Mouse (Mus musculus): ENCODE measurements around the gene Plekhg2.

GRCm38 (mm10) chr7:28321974-28322720, 50.3 kb downstream of the Plekhg2 start:
- TF ChIP-seq CTCF (IDR thresholded peaks at IDR 0.05; ENCODE audit: insufficient read depth, low read depth, low read length) (no peak), POLR2A (IDR thresholded peaks at IDR 0.05; ENCODE audit: insufficient read depth, low read depth, low read length) (no peak)
